Mouse (Mus musculus) testis, adult 2 months (tissue): ENCODE measurements around the gene Csf3r. TPM values are rescaled to one million over a fixed set of nuclear protein-coding genes. Genes with fewer than 3 reads are reported as not detected.

Experiments used
- H3K27ac ChIP-seq: fragments of 200-500 bp; 2 replicates; pipeline ENCODE4 v1.5.1; 2012; ENCODE audit warnings: low read depth, low read length; ENCODE audit not compliant: control insufficient read depth, insufficient read depth
- H3K27me3 ChIP-seq: fragments of 200-500 bp; 2 replicates; pipeline ENCODE4 v1.6.1; 2012; ENCODE audit warnings: mild to moderate bottlenecking, low read length, moderate library complexity; ENCODE audit not compliant: control insufficient read depth, insufficient read depth
- H3K36me3 ChIP-seq: fragments of 200-500 bp; 2 replicates; pipeline ENCODE4 v1.6.1; 2012; ENCODE audit warnings: mild to moderate bottlenecking, low read length; ENCODE audit not compliant: control insufficient read depth, insufficient read depth
- H3K4me1 ChIP-seq: fragments of 200-500 bp; 2 replicates; pipeline ENCODE4 v1.6.1; 2012; ENCODE audit warnings: low read length; ENCODE audit not compliant: control insufficient read depth, insufficient read depth
- H3K4me3 ChIP-seq: fragments of 200-500 bp; 2 replicates; pipeline ENCODE4 v1.5.1; 2012; ENCODE audit warnings: low read depth, mild to moderate bottlenecking, low read length, moderate library complexity, mixed read lengths; ENCODE audit not compliant: control insufficient read depth
- CTCF ChIP-seq: fragments of 200-500 bp; IDR thresholded peaks from 2 replicates; pipeline ENCODE4 v1.5.1; 2012; ENCODE audit warnings: low read depth, mild to moderate bottlenecking, inconsistent platforms, low read length, moderate library complexity; ENCODE audit not compliant: control insufficient read depth, insufficient read depth, insufficient replicate concordance
- POLR2A ChIP-seq: fragments of 200-500 bp; IDR thresholded peaks from 2 replicates; pipeline ENCODE4 v1.6.1; 2012; ENCODE audit warnings: low read depth, mild to moderate bottlenecking, inconsistent platforms, low read length, moderate library complexity; ENCODE audit not compliant: control insufficient read depth
- polyA plus RNA-seq: library from polyadenylated mRNA; depleted of rRNA; stranded (reverse); fragments of >200 nt; gene quantifications from 2 replicates; pipeline ENCODE4 v1.2.3, GENCODE M21; 2012; rRNA removed

The Csf3r gene
- polyA plus RNA-seq, 1 experiment, result 0.80 TPM

- H3K36me3 ChIP-seq, result peaks cover 2% of the 10 kb centered on the region
- no peak overlapping the region for H3K4me3 ChIP-seq
- no peak for TF ChIP-seq POLR2A
- H3K27me3 ChIP-seq, result no peaks in the 10 kb centered on the region
- no peak overlapping the region for H3K27ac ChIP-seq
- no peaks in the 10 kb centered on the region for H3K4me1 ChIP-seq
These were observed 54.9 kb downstream of the Csf3r start for GRCm38 (mm10) chr4:126079266-126079665.

GRCm38 (mm10) chr4:126081601-126082000, 57.3 kb downstream of the Csf3r start:
- Histone ChIP-seq H3K36me3 (no peaks in the 10 kb centered on the region; the same call in none of the 2 replicates), H3K27ac (no peak overlapping the region), H3K4me3 (no peak overlapping the region), H3K4me1 (no peaks in the 10 kb centered on the region), H3K27me3 (no peaks in the 10 kb centered on the region)
- TF ChIP-seq POLR2A (no peak), CTCF (no peak)

GRCm38 (mm10) chr4:126083021-126083420, 58.7 kb downstream of the Csf3r start:
- no peak overlapping the region for H3K4me3 ChIP-seq
- TF ChIP-seq CTCF (no peak), POLR2A (no peak)
- H3K27ac ChIP-seq, result no peak overlapping the region
- H3K36me3 ChIP-seq, result no peaks in the 10 kb centered on the region; the same call in 1 of the 2 replicates
- H3K27me3 ChIP-seq, result no peaks in the 10 kb centered on the region
- H3K4me1 ChIP-seq, result no peaks in the 10 kb centered on the region

GRCm38 (mm10) chr4:126084382-126084781, 60.0 kb downstream of the Csf3r start:
- no peaks in the 10 kb centered on the region for H3K27me3 ChIP-seq
- no peak overlapping the region for H3K27ac ChIP-seq
- H3K4me1 ChIP-seq, result no peaks in the 10 kb centered on the region
- H3K4me3 ChIP-seq, result no peak overlapping the region
- TF ChIP-seq CTCF, result no peak
- TF ChIP-seq POLR2A, result no peak
- H3K36me3 ChIP-seq, result no peaks in the 10 kb centered on the region; the same call in 1 of the 2 replicates

GRCm38 (mm10) chr4:126085996-126086576, 61.7 kb downstream of the Csf3r start:
- TF ChIP-seq POLR2A (no peak), CTCF (peak; percentile 77; the same call in 1 of the 2 replicates)

GRCm38 (mm10) chr4:126090101-126090847, 65.9 kb downstream of the Csf3r start:
- H3K4me3 ChIP-seq, result no peak overlapping the region
- H3K36me3 ChIP-seq, result no peaks in the 10 kb centered on the region
- H3K4me1 ChIP-seq, result no peaks in the 10 kb centered on the region
- TF ChIP-seq POLR2A, result no peak
- TF ChIP-seq CTCF, result no peak
- no peaks in the 10 kb centered on the region for H3K27me3 ChIP-seq
- H3K27ac ChIP-seq, result no peak overlapping the region

More at GRCm38 (mm10) chr4:126085996-126086576, 61.7 kb downstream of the Csf3r start:
- Histone ChIP-seq H3K4me3 (no peak overlapping the region), H3K27ac (peak overlapping the region; percentile 26), H3K4me1 (no peaks in the 10 kb centered on the region), H3K27me3 (no peaks in the 10 kb centered on the region), H3K36me3 (no peaks in the 10 kb centered on the region; the same call in 1 of the 2 replicates)

- no peak overlapping the region for H3K4me3 ChIP-seq
- no peak overlapping the region for H3K27ac ChIP-seq
- no peaks in the 10 kb centered on the region for H3K27me3 ChIP-seq
- H3K4me1 ChIP-seq, result no peaks in the 10 kb centered on the region
- TF ChIP-seq POLR2A, result no peak
- no peak for TF ChIP-seq CTCF
- H3K36me3 ChIP-seq, result no peaks in the 10 kb centered on the region
These were observed 66.4 kb downstream of the Csf3r start for GRCm38 (mm10) chr4:126090848-126091124.

- H3K4me1 ChIP-seq, result peaks cover 2% of the 10 kb centered on the region; the same call in 1 of the 2 replicates
- H3K4me3 ChIP-seq, result no peak overlapping the region
- no peaks in the 10 kb centered on the region for H3K27me3 ChIP-seq
- no peaks in the 10 kb centered on the region for H3K36me3 ChIP-seq
- H3K27ac ChIP-seq, result no peak overlapping the region
- TF ChIP-seq CTCF (no peak), POLR2A (no peak)
These were observed 67.5 kb downstream of the Csf3r start for GRCm38 (mm10) chr4:126091873-126092272.

Other genes with a start within 250 kb of the Csf3r start
- 30.4 and 33.9 TPM in 2 replicates for gene Mrps15, start 22.4 kb downstream of the Csf3r start, polyA plus RNA-seq
- gene Oscp1, start 34.0 kb downstream of the Csf3r start, polyA plus RNA-seq, result 166 and 189 TPM in 2 replicates
- gene Lsm10, start 72.1 kb downstream of the Csf3r start, polyA plus RNA-seq, result 41.9 and 43.5 TPM in 2 replicates
- gene Stk40, start 79.4 kb downstream of the Csf3r start, polyA plus RNA-seq, result 33.5 and 33.9 TPM in 2 replicates
- gene Eva1b, start 123.2 kb downstream of the Csf3r start, polyA plus RNA-seq, result 5.4 and 6.2 TPM in 2 replicates
- 285 and 337 TPM in 2 replicates for gene Sh3d21, start 138.9 kb downstream of the Csf3r start, polyA plus RNA-seq
- gene Thrap3, start 178.2 kb downstream of the Csf3r start, polyA plus RNA-seq, result 48.4 and 56.8 TPM in 2 replicates
- gene Map7d1, start 231.8 kb downstream of the Csf3r start, polyA plus RNA-seq, result 6.0 and 7.5 TPM in 2 replicates
- 20.1 and 20.5 TPM in 2 replicates for gene Trappc3, start 237.8 kb downstream of the Csf3r start, polyA plus RNA-seq